Mouse (Mus musculus) layer of hippocampus, adult 11-12 months (tissue): ENCODE data around the gene Far2.

Experiments used
- DNase-seq: peaks from one replicate; pipeline ENCODE4 v3.0.0; 2022; ENCODE audit warnings: low spot score

The Far2 gene

DNA sequence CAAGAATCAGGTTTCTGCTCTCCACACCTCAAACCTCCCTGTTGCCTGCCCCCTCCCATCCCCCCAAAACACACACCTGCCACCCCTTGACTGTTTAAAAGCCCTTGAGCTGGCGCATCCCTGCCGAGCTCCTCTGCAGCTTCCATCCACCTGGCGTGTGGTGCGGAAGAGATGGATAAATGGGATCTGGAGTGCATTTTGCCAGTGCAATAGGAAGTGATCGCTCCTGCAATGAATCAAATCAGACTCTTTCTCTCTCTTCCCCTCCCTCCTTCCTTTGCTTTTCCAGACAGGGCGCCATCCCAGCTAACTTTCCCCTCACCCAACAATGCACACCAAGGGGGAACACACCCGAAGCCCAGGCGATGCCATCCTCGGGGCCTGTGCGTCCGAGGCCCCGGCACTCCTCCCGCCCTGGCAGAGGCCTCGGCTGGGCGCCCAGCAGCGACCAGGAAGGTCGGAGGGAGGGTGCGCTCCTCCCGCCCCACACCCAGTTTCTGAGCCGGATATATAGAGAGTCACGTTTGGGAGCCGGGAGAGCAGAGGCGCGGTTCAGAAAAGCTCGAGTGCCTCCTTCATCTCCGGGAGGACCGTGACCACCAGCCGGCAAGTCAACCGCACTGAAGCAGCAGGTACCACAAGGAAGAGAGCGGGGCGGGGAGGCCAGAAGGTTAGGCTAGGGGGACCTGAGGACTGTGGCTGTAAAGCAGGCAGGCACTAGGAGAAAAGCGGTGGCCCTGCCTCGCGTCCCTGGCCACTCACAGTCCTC, at the start of gene Far2:
Far2 (plus strand) TSS at position 379 of the 769 bp plus-strand sequence.
- peak; percentile 33 for DNase-seq

- no peak for DNase-seq
Measured at GRCm38 (mm10) chr6:148000483-148000882, 46.6 kb upstream of the Far2 start.

GRCm38 (mm10) chr6:148001071-148001470, 46.0 kb upstream of the Far2 start:
- DNase-seq = no peak

DNA sequence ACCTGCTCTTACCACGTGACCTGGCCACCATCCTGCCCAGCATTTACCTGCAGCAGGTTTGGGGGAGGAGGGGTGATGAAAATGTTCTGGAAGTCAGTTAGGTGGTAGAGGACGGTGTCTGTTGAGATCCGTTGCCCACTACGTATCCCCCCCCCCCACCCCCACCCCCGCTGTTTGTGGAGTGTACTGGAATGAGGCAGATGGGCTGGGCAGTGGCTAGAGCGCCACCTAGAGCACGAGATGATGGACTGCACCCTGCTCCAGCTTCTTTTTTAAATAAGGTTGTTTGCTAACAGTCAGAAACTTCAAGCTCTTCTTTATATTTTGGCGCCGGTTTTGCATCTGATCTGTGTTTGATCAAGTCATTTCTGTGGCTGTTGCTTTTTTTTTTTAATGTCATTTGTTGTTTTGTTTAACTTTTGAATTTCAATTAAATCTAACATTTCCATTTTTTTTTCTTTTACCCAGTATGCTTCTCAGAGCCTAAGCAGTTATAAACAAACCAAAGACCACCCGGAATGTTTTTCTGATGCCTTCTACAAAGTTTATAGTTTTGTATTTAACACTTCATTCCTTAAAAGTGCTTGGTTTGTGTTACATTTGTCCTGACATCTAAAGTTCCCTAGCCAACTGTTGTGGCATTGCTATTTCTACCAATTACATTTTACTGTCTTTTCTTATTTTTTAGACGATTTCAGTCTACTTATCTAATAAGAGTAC, 40.8 kb upstream of the Far2 start:
- DNase-seq = no peak

- DNase-seq = no peak
Measured at GRCm38 (mm10) chr6:148040759-148041158, 6.3 kb upstream of the Far2 start.

GRCm38 (mm10) chr6:148047650-148047988, 560 bp downstream of the Far2 start:
- no peak for DNase-seq

- DNase-seq = no peak
Measured at GRCm38 (mm10) chr6:148063131-148063530, 16.1 kb downstream of the Far2 start.

- no peak for DNase-seq
Measured at GRCm38 (mm10) chr6:148066267-148066666, 19.2 kb downstream of the Far2 start.

- DNase-seq = no peak
Measured at GRCm38 (mm10) chr6:148068786-148069185, 21.7 kb downstream of the Far2 start.

GRCm38 (mm10) chr6:148073599-148073998, 26.5 kb downstream of the Far2 start:
- DNase-seq = no peak

DNA sequence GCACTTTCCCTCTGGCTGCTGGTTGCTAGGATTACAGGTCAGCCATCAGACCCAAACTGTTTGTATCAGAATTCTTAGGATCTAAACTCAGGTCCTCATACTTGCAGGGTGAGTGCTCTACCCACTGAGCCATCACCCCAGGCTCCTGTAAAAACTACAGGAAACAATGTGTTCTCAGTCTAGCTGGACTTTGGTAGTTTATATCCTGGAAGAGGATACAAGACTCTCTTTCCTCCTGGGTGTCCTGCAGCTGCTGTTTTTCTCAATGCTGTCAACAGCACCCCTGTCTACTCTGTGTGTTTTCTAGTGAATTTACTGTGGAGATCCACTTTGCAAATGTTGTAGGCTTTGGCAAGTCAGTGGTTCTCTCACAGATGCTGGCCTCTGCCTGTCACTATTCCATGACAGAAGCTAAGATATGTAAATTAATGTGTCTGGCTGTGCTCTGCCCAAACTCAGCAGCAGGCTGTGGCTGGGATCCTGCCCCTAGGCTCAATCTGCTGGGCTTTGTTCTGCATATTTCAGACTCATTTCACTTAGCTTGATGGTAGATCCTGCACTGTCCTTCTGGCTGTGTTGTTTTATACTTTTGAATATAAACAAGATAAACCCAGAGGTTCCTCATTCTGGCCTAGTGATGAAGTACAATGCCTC, 27.3 kb downstream of the Far2 start:
- no peak for DNase-seq

- no peak for DNase-seq
Measured at GRCm38 (mm10) chr6:148083864-148084263, 36.8 kb downstream of the Far2 start.

DNA sequence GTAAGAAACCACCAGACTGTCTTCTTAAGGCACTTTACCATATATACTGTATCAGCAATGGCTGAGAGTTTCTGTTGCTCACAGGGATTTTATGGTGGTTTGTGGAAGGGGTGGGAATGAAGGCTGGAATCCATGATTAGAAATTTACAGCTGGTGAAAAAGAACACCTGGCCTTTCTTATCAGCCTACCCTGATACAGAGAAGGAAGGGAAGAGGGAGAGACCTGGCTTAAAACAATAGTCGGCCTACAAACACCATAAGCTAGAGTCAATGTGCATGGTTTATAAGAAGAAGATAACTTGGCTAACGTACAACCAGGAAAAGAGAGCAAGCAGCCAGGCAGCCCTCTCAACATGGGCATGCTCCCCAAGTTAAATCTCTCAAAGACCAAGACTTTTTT, 37.3 kb downstream of the Far2 start:
- no peak for DNase-seq

- DNase-seq = no peak
Measured at GRCm38 (mm10) chr6:148097039-148097438, 50.0 kb downstream of the Far2 start.

DNA sequence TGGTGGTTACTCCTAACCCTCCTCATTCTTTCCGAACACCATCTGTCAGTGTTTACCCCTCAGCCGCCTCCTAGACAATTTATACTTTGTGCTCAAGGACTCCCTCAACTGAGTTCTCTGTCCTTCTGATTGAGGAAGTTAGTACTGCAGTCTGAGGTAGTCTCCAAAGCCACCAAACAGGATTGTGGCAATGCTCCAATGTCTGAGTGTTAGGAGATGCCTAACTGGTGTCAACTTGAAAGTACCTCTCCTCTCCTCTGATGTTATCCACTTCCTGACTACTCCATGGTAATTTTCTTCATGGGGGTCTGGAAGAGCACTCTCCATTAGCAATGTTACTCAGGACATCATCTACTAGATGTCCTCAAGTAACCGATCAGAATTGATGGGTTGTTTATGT, 54.9 kb downstream of the Far2 start:
- DNase-seq = no peak

DNA sequence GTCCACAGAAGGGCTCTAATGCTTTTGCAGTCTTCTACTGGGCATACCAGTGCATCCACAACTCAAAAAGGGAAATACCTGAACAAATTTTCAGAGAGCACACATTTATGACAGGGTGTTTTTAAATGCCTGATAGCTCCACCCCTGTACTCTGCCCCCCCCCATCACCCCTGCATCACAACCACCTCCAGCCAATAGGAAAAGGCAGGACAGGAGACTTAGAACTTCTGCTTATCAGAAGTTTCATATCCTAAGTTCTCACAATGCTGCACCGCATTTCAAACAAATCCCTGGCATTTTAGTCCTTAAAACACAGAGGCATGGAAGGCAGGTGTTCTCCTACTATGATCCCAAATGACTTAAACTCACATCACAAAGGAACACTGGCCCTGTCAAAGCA, 55.4 kb downstream of the Far2 start:
- no peak for DNase-seq

- peak; percentile 22 for DNase-seq
Measured at GRCm38 (mm10) chr6:148104212-148104611, 57.2 kb downstream of the Far2 start.

GRCm38 (mm10) chr6:148105722-148106268, 58.7 kb downstream of the Far2 start:
- DNase-seq = no peak

GRCm38 (mm10) chr6:148108741-148109472, 61.8 kb downstream of the Far2 start:
- no peak for DNase-seq

GRCm38 (mm10) chr6:148110996-148111633, 64.1 kb downstream of the Far2 start:
- DNase-seq = no peak

DNA sequence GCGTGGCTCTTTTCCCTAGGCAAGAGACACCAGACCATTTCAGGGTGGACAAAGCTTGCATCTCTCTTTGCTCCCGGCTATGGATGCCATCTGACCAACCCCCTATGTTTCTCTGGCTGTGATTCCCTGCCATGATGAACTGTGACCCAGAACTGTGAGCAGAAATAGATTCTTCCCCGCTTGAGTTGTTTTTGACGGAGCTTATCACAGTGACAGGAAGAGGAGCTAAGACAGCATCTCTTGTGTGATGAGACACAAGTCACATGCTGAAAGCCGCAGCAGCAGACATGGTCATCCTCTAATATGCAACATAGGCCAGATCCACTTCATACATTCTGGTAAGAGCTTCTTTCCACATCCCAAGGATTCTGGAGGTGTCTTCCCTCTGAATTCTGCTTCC, 69.3 kb downstream of the Far2 start:
- DNase-seq = no peak

DNA sequence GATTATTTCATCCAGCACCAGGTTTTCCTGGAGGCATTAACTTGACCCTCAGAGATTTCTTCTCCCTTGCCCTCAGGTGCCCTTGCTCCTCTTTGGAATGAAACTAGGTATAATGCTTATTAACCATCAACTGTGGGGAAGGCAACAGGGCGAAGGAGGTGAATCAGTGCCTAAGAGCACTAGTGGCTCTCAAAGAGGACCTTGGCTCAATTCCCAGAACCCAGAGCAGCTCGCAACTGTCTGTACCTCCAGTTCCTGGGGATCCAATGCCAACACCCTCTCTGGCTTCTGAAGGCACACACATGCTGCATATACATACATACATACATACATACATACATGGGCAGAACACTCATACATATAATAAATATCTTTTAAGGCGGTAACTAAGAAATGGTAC, 69.8 kb downstream of the Far2 start:
- no peak for DNase-seq
